Mouse (Mus musculus): ENCODE results near the gene Rfx1. TPM values are rescaled to one million over a fixed set of nuclear protein-coding genes. Genes with fewer than 3 reads are reported as not detected.

The Rfx1 gene
- polyA plus RNA-seq, 1 experiment from 2014 or later: 11.3 TPM

GRCm38 (mm10) chr8:84042066-84042947 is 24.3 kb upstream of the Rfx1 start, which contains the start of gene Il27ra:
Gene Il27ra (minus strand): TSS chr8:84042589.
- Histone ChIP-seq H3K4me3 (peak within 1 kb of the TSS; percentile 47), H3K27me3 (ENCODE audit: low read depth, poor library complexity, severe bottlenecking) (peaks cover 96% of the 10 kb centered on the region), H3K4me1 (peaks cover 24% of the 10 kb centered on the region), H3K9me3 (replicated peaks) (no peaks in the 10 kb centered on the region), H3K27ac (no peak within 1 kb of the TSS; the same call in 1 of the 2 replicates), H3K36me3 (no peaks in the 10 kb centered on the region)
- DNase-seq (ENCODE audit: low spot score): peak; percentile 78
- WGBS: 6% methylated on average over 40 of the region's 40 CpGs

DNA sequence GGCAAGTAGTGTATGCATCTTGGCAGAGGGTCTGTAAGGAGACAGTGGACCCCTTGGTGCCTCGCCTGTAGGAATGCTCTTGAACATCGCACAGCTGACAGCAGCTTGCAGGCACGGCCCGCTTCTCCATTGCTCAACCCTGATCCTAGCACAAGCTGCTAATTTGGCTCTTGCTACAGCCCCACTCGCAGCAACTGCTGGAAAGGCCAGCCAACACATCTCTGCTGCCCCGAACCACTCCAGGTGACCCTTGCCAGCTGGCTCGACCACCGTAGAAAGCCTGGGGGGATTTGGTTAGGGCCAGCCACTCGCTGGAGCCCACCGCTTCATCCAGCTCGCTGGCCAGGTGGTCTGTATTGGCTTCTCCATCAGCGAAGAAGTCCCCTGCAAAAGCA is 23.7 kb upstream of the Rfx1 start:
- WGBS: 28% methylated on average over 12 of the region's 12 CpGs
- H3K9me3 ChIP-seq (replicated peaks): no peaks in the 10 kb centered on the region

DNA sequence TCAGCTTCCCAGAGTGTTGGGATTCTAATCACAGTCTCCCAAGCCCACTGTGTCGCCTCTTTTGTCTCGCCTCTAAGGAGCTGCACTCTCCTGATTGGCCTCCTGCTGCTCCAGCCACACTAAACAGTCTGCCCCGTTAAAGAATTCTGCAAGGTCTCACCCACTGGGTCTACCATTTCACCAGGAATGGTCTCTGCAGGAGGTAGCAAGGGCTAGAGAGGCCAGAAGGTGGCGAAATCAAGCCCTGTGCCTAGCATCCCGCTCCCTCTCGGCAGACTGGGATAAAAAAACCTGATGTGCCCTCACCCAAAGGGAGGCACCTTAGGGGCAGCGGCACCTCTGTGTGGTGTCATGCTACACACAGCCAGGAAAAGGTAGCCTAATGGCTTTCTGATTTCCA is 22.5 kb upstream of the Rfx1 start:
- Histone ChIP-seq H3K4me1 (peaks cover 24% of the 10 kb centered on the region), H3K27ac (no peak overlapping the region), H3K36me3 (no peaks in the 10 kb centered on the region), H3K4me3 (peak overlapping the region; percentile 27; the same call in 1 of the 2 replicates), H3K27me3 (ENCODE audit: low read depth, poor library complexity, severe bottlenecking) (peaks cover 88% of the 10 kb centered on the region), H3K9me3 (replicated peaks) (no peaks in the 10 kb centered on the region)
- DNase-seq (ENCODE audit: low spot score): no peak
- WGBS: 3% methylated on average over 7 of the region's 7 CpGs

More for the DNA sequence above, 23.7 kb upstream of the Rfx1 start:
- peak; percentile 42 for DNase-seq (ENCODE audit: low spot score)
- Histone ChIP-seq H3K27me3 (ENCODE audit: low read depth, poor library complexity, severe bottlenecking) (peaks cover 93% of the 10 kb centered on the region), H3K4me1 (peaks cover 24% of the 10 kb centered on the region), H3K4me3 (peak overlapping the region; percentile 47), H3K27ac (no peak overlapping the region), H3K36me3 (no peaks in the 10 kb centered on the region)

DNA sequence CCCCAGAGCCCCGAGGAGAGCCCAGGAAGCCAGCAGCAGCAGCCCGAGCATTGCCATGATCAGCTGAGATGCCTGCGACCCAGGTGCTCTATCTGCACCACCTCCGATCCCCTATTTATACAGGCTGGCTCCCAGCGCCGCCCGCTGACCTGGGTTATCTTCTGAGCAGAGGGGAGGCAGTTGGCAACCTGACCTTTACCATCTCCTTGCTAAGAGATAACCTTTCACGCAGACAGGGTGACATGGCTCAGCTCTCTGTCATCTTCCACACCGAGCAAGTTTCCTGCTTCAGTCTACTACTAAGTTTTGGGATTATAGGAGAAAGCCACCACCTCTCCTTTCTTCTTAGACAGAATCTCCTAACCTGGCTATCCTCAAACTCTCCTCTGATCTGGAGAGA is 21.7 kb upstream of the Rfx1 start, which contains the start of gene Rln3:
Rln3 (minus strand) TSS at position 101 of the 400 bp plus-strand sequence.
- Histone ChIP-seq H3K36me3 (no peaks in the 10 kb centered on the region), H3K4me3 (peak within 1 kb of the TSS; percentile 27), H3K27me3 (ENCODE audit: low read depth, poor library complexity, severe bottlenecking) (peaks cover 80% of the 10 kb centered on the region), H3K9me3 (replicated peaks) (no peaks in the 10 kb centered on the region), H3K27ac (no peak within 1 kb of the TSS), H3K4me1 (peaks cover 24% of the 10 kb centered on the region)
- DNase-seq (ENCODE audit: low spot score): no peak
- 6% methylated on average over 9 of the region's 9 CpGs for WGBS

- no peak for DNase-seq (ENCODE audit: low spot score)
- 90% methylated on average over 3 of the region's 3 CpGs for WGBS
- Histone ChIP-seq H3K27me3 (ENCODE audit: low read depth, poor library complexity, severe bottlenecking) (peaks cover 64% of the 10 kb centered on the region), H3K27ac (no peak overlapping the region), H3K4me3 (no peak overlapping the region), H3K9me3 (replicated peaks) (no peaks in the 10 kb centered on the region), H3K4me1 (peaks cover 29% of the 10 kb centered on the region), H3K36me3 (no peaks in the 10 kb centered on the region)
These were observed 20.1 kb upstream of the Rfx1 start for GRCm38 (mm10) chr8:84046505-84046904.

GRCm38 (mm10) chr8:84048171-84048570 is 18.5 kb upstream of the Rfx1 start:
- H3K27ac ChIP-seq: no peak overlapping the region
- 84% methylated on average over 5 of the region's 5 CpGs for WGBS

GRCm38 (mm10) chr8:84052746-84053145 is 13.9 kb upstream of the Rfx1 start:
- H3K4me3 ChIP-seq: no peak overlapping the region
- no peaks in the 10 kb centered on the region for H3K36me3 ChIP-seq
- H3K27ac ChIP-seq: no peak overlapping the region
- H3K4me1 ChIP-seq: 0 out of 2 replicates have a peak, but pooled peaks cover 5% of the 10 kb centered on the region
- no peak for DNase-seq (ENCODE audit: low spot score)
- WGBS: 88% methylated on average over 3 of the region's 3 CpGs
- no peaks in the 10 kb centered on the region for H3K9me3 ChIP-seq (replicated peaks)
- peaks cover 9% of the 10 kb centered on the region; the same call in 1 of the 2 replicates for H3K27me3 ChIP-seq (ENCODE audit: low read depth, poor library complexity, severe bottlenecking)

More at GRCm38 (mm10) chr8:84048171-84048570, 18.5 kb upstream of the Rfx1 start:
- H3K36me3 ChIP-seq: no peaks in the 10 kb centered on the region
- no peaks in the 10 kb centered on the region for H3K9me3 ChIP-seq (replicated peaks)
- DNase-seq (ENCODE audit: low spot score): no peak
- no peak overlapping the region for H3K4me3 ChIP-seq
- peaks cover 15% of the 10 kb centered on the region for H3K4me1 ChIP-seq
- H3K27me3 ChIP-seq (ENCODE audit: low read depth, poor library complexity, severe bottlenecking): peaks cover 47% of the 10 kb centered on the region

DNA sequence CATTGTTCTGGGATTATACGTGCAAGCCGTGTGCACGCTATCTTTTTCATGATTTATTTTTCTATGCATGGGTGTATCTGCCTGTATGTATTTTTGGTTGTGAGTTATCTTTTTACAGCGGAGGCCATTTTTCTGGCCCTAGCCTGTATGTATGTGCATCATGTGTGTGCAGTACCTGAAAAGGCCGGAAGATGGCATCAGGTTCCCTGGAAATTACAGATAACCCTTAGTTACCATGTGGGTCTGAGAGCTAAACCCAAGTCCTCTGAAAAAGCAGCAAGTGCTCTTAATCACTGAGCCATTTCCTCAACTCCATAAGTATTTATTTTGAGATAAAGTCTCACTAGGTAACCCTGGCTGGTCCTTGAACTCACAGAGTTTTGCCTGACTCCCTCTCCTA is 13.4 kb upstream of the Rfx1 start:
- Histone ChIP-seq H3K27ac (no peak overlapping the region), H3K27me3 (ENCODE audit: low read depth, poor library complexity, severe bottlenecking) (peaks cover 4% of the 10 kb centered on the region; the same call in 1 of the 2 replicates), H3K9me3 (replicated peaks) (no peaks in the 10 kb centered on the region), H3K4me1 (0 out of 2 replicates have a peak, but pooled peaks cover 5% of the 10 kb centered on the region), H3K4me3 (no peak overlapping the region), H3K36me3 (no peaks in the 10 kb centered on the region)
- no peak for DNase-seq (ENCODE audit: low spot score)
- WGBS: 95% methylated on average over 5 of the region's 5 CpGs

DNA sequence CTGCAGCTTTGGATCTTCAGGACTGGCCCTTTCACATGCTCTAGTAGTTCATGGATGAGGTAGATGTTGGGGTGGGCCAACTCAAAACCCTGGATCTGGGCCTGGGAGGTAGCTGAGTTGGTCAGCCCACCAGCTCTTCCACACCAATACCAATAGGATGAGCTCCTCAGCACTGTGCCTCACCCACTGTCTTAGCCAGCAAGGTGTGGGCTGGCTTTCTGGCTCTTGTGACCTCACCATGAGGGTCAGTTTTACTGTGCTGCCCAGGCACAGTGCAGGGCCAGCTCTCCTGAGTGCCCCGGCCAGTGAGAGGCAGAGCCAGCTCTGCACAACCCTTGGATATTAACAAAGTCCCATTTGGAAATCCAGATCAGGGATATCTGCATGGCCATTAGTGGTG is 8.8 kb upstream of the Rfx1 start:
- WGBS: 96% methylated on average over 1 of the region's 1 CpGs
- Histone ChIP-seq H3K4me3 (no peak overlapping the region), H3K9me3 (replicated peaks) (no peaks in the 10 kb centered on the region), H3K36me3 (no peaks in the 10 kb centered on the region), H3K4me1 (no peaks in the 10 kb centered on the region), H3K27me3 (ENCODE audit: low read depth, poor library complexity, severe bottlenecking) (no peaks in the 10 kb centered on the region), H3K27ac (no peak overlapping the region)
- DNase-seq (ENCODE audit: low spot score): no peak

DNA sequence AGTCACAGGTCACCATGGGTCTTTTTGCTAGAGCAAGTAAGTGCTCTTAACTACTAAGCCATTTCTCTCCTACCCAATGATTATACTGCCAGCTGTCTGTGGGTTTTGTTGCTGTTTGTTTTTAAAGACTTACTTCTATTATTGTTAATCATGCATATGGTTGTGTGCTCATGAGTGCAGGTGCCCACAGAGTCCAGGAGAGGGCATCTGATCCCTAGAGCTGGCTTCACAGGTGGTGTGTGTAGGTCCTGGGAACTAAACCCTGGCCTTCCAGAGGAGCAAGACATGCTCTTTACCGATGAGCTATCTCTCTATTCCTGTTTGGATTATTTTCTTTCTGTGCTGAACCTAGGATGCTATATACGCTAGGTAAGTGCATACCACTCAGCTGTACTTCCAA is 7.4 kb upstream of the Rfx1 start:
- Histone ChIP-seq H3K4me3 (no peak overlapping the region), H3K36me3 (no peaks in the 10 kb centered on the region), H3K4me1 (no peaks in the 10 kb centered on the region), H3K27ac (no peak overlapping the region), H3K9me3 (replicated peaks) (no peaks in the 10 kb centered on the region), H3K27me3 (ENCODE audit: low read depth, poor library complexity, severe bottlenecking) (no peaks in the 10 kb centered on the region)
- 89% methylated on average over 2 of the region's 2 CpGs for WGBS
- DNase-seq (ENCODE audit: low spot score): no peak

DNA sequence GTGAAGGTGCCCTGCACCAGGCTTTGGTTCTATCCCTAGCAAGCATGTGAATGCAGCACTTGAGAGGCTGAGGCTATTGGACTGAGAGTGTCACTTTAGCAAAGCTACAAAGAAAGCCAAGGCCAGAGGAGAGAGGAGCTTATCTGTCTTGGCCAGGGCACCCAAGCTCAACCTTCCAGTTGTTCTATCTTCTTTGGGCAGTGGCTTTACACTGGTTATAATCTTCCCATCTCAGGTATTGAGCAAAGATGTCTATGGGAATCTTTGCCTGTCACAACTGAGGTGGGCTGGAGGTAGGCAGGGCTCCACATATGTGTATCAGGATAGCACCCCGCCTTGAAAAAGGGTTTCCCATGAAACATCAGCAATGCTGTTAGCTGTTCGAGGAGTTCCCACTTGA is 6.4 kb upstream of the Rfx1 start:
- Histone ChIP-seq H3K4me3 (no peak overlapping the region), H3K27ac (no peak overlapping the region), H3K36me3 (no peaks in the 10 kb centered on the region), H3K9me3 (replicated peaks) (no peaks in the 10 kb centered on the region), H3K27me3 (ENCODE audit: low read depth, poor library complexity, severe bottlenecking) (no peaks in the 10 kb centered on the region), H3K4me1 (no peaks in the 10 kb centered on the region)
- WGBS: 86% methylated on average over 2 of the region's 2 CpGs
- DNase-seq (ENCODE audit: low spot score): no peak

DNA sequence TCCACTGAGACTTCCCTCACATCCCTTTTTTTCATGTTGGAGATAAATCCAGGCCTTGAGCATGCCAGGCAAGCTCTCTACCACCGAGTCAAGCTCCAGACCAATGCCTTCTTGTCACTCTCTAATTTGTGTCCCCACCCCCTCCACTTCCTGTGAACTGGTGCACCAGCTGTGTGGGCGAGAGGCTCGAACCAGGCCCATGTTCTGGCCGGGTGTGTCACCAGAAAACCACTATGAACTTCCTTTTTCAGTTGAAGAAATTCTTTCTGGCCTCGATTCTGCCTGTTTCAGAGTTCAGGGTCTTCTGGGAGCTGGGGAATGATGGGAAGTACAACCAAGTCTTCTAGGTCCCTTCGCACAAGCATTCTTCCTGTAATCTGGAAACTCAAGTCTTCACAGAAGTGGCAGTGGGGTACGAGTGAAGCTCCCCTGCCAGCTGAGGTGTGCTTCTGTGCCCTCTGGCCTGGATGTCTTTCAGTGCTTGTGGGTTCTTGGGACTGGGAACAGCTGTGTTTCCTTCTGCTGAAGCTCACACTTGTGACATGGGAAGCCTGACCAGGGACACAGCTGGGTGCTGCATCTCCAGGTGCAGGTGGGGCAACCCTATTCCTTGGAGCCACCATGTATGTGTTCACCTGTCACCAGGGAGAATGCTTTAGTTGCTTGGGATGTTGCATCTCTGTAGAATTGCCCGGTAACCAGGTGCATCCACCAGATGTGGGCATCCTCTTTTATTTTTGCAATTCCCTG is 2.6 kb upstream of the Rfx1 start:
- Histone ChIP-seq H3K27ac (no peak overlapping the region), H3K4me3 (no peak overlapping the region), H3K9me3 (replicated peaks) (no peaks in the 10 kb centered on the region), H3K27me3 (ENCODE audit: low read depth, poor library complexity, severe bottlenecking) (no peaks in the 10 kb centered on the region), H3K36me3 (no peaks in the 10 kb centered on the region), H3K4me1 (peaks cover 25% of the 10 kb centered on the region)
- DNase-seq (ENCODE audit: low spot score): no peak
- 69% methylated on average over 8 of the region's 8 CpGs for WGBS

DNA sequence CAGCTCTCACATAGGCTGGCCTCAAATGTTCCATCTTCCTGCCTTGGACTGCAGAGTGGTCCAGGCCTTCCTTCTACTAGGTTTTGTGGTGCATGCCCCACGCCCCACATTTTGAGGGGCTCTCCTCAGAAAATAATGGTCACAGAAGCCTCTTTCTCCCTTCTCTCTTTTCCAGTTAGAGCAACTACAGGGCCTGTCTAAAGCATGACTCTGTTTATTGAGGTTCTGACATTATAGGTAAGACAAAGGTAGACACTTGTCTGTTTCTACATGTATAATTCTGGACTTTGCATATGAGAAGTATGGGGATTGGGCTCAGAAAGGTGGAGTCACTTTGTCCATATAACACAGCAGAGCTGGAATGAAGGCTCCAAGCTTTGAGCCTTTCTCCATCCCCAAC is 1.6 kb upstream of the Rfx1 start, which contains the start of gene Gm10643:
Gm10643 (minus strand) TSS at position 101 of the 400 bp plus-strand sequence.
- Histone ChIP-seq H3K4me3 (peak within 1 kb of the TSS; percentile 86), H3K27me3 (ENCODE audit: low read depth, poor library complexity, severe bottlenecking) (no peaks in the 10 kb centered on the region), H3K27ac (peak within 1 kb of the TSS; percentile 96), H3K9me3 (replicated peaks) (no peaks in the 10 kb centered on the region), H3K4me1 (peaks cover 35% of the 10 kb centered on the region), H3K36me3 (no peaks in the 10 kb centered on the region)
- DNase-seq (ENCODE audit: low spot score): no peak
- 88% methylated on average over 1 of the region's 1 CpGs for WGBS

Data from limb, embryonic 10.5 days (tissue).